Mouse (Mus musculus) layer of hippocampus, adult 2 months (tissue): ENCODE data around the gene Wipi1. TPM values are rescaled to one million over a fixed set of nuclear protein-coding genes. Genes with fewer than 3 reads are reported as not detected.

Source experiments
- DNase-seq, 2 experiments: peaks; one replicate each; pipeline ENCODE4 v3.0.0; 2022; ENCODE audit warnings: low spot score in 2 of 2
- H3K27ac ChIP-seq: fragments of 200-600 bp; 2 replicates; pipeline ENCODE4 v1.8.1; 2022
- H3K4me3 ChIP-seq: fragments of 200-600 bp; 2 replicates; pipeline ENCODE4 v1.8.1; 2022; ENCODE audit warnings: mild to moderate bottlenecking
- CTCF ChIP-seq: fragments of 200-600 bp; conservative IDR thresholded peaks from 2 replicates; pipeline ENCODE4 v1.8.1; 2022; ENCODE audit warnings: antibody characterized with exemption, mild to moderate bottlenecking, moderate library complexity
- total RNA-seq, 2 experiments: library from RNA; stranded (reverse); gene quantifications; 2 replicates each; pipeline ENCODE4 v1.2.3; 2021

Gene Wipi1
- total RNA-seq, 2 experiments from 2014 or later, result 21.6 to 22.2 TPM

DNA sequence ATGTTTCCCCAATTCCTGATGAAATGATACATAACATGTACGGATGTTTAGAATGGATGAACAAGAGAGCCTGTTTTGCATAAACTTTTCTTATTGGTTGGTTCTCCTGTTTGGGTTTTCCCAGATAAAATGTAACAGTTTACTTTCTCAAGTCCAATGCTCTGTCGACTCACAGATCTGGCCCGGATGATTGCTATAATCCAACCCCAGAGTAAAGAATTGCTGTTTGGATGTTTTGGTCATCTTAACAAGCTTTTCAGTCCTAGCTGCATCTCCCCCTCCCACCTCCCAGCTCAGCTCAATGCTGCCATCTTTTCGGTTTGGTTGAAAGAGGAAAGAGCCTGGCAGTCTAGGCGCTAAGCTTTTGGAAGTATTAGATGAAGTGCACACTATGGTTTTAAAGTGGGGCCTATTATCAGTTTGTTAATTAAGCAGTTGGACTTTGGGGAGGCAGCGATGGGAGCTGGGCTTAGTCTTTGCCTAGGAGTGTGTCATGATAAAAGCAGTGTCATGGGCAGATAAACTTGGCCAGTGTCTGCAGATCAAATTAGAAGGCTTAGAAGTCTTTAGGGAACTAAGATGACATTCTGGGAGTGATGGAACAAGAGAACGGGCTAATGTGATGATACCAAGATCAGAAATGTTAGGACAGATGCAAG is 1.2 kb upstream of the Wipi1 start:
- Histone ChIP-seq H3K27ac (no peak overlapping the region), H3K4me3 (no peak overlapping the region)
- TF ChIP-seq CTCF, result no peak
- DNase-seq, result no peak

DNA sequence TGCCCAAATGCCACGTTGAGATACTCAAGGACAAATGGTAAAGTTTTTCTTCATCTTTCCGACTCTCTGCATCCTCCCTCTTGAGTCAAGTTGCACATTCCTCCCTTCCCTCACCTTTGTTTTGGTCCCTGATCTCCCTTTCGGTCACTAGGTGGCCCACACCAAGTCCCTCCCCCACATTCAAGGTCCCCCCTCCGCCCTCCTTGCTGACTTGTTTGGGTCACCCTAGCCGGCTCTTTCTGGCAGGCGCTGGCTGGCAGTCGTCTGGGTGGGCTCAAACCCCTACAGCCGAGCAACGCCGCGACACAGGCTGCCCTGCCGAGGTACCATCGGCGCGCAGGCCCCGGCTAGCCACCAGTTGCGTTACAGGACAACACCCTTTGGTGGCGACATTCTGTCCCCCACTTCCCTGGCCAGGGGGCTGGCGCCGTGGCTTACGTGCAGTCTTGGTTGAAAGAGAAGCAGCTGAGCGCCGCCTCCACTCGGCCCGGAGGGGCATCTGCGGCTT is 918 bp downstream of the Wipi1 start:
- H3K27ac ChIP-seq, result peak overlapping the region; percentile 96
- TF ChIP-seq CTCF, result peak; percentile 30
- DNase-seq, result peak in 1 of 2 experiments; percentile 15
- H3K4me3 ChIP-seq, result peak overlapping the region; percentile 98

DNA sequence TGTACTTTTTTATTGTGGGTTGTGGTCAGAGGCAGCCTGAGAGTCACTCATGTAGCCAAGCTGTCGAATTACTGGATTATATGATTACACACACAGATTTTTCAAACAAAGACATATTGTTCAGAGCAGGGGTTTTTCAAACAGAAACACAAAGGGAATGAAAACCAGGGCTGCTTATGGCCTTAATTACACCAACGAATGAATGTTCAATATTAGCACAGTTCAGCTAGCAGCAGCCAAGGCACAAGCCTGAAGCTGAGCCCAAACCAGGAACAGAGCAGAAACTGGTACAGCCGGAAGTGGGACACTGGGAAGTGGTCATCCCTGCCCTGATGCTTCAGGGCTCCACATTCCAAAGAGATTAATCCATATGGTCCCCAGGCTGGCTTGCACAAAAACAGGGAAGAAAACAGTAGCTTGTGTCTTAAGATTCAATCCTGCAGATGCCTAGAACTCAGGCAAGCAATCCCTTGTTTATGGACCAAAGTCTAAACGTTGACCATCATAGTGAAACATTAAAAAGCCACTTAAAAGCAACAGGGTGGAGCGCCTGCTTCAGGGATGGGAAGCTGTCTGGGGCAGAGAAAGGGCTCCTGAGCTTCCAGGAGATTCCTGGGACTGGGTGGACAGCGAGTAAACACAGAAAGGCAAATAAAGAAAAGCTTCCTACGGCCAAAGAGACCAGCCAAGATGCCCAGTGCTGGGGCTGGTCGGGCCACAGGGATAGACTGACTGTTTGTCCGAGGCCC is 1.5 kb downstream of the Wipi1 start:
- peak overlapping the region; percentile 96 for H3K27ac ChIP-seq
- DNase-seq, result no peak
- no peak for TF ChIP-seq CTCF
- peak overlapping the region; percentile 98 for H3K4me3 ChIP-seq

DNA sequence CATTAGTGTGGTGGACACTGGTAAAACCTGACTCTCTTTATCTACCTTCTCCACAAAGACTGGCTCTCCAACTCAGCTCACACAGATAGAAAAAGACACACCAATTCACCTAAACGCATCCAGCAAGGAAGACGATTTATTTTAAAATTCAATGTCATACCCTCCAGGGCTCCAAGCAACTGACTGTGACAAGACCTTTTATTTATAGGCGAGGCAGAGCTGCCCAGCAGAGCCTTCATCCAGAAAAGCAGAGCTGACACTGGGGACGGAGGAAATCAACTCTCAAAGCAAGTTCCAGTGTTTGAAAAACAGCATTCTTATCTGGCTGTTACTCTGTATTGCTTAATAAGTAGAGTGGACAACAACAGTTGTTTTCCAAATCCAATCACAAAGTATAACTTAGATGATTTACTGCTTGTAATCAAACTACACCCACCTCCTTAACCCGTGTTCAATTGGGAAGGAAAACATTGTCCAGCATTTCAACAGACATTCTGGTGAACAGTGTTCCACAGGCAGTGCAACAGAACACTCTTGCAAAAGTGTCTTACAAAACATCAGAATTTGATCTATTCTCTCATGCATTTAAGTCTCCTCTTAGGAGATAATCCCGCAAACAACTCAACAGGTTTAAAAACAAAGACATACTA is 2.7 kb downstream of the Wipi1 start:
- no peak overlapping the region for H3K4me3 ChIP-seq
- H3K27ac ChIP-seq, result no peak overlapping the region
- DNase-seq, result no peak
- no peak for TF ChIP-seq CTCF

DNA sequence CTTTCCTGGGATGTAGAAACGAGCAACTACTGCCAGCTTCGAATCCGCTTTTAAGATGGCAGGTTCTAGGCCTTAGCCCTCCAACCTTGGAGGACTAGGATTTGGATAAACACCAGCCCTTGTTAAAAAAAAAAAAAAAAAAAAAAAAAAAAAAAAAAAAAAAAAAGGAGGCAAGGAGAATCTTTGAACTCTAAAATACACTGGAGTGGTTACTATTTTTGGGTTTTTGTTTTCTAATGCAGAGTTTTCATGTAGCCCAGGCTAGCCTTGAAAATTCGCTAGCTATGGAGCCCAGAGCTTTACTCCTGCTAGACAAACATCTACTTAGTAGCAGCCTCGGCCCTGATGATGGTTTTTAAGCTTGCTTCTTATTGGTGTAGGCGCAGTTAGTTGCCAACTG is 4.2 kb downstream of the Wipi1 start:
- no peak for DNase-seq
- H3K4me3 ChIP-seq, result no peak overlapping the region
- no peak for TF ChIP-seq CTCF
- H3K27ac ChIP-seq, result no peak overlapping the region

DNA sequence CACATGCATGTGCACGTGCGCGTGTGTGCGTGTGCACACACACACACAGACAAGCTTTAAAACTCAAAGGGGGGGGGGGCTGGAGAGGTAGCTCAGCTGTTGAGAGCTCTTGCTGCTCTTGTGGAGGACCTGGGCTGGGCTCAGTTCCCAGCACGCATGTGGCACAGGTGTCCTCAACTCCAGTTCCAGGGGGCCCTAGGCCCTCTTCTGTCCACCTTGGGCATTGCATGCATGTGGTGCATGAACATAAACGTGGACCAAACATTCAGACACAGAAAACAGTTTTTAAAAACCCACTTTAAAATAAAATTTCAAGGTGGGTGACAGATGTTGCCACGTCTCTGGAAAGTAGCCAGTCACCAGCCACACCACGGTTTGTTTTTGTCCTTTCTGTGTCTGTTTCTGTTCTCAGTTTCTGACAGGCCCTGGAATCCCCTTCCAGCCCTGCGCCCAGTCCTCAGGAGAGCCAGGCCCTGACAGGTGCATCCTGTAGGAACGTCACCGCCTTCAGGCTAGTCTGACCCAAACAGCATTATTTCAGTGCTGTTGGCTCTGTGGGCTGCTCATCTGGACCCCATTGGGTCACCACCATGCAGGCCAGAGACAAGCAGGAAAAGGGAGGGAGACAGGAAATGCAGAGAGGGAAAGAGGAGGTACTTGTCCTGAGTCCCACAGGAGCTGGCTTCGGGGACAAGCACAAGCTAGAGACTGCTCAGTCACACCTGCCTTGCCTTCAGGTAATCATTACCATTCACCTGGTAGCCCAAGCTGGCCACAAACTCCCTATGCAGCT is 12.8 kb downstream of the Wipi1 start:
- Histone ChIP-seq H3K4me3 (no peak overlapping the region), H3K27ac (no peak overlapping the region)
- no peak for DNase-seq
- peak; percentile 55 for TF ChIP-seq CTCF

DNA sequence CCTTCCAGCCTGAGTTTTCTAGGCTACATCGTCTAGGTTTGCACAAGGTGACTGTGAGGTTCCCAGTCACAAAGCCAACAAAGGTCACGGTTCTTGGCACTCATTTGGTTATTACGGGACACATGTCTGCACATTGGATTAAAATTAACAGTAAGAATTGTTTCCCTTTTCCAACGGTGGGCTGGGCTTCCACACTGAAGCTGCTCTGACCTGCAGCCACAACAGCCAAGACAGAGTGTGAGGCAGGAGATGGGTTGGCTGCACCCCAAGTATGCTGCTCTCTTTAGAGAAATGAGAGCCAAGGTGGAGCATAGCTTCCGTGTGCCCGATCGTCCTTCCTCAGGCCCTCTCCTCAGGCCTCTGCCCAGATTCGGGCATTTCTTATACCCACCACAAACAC is 17.0 kb downstream of the Wipi1 start:
- TF ChIP-seq CTCF, result no peak

DNA sequence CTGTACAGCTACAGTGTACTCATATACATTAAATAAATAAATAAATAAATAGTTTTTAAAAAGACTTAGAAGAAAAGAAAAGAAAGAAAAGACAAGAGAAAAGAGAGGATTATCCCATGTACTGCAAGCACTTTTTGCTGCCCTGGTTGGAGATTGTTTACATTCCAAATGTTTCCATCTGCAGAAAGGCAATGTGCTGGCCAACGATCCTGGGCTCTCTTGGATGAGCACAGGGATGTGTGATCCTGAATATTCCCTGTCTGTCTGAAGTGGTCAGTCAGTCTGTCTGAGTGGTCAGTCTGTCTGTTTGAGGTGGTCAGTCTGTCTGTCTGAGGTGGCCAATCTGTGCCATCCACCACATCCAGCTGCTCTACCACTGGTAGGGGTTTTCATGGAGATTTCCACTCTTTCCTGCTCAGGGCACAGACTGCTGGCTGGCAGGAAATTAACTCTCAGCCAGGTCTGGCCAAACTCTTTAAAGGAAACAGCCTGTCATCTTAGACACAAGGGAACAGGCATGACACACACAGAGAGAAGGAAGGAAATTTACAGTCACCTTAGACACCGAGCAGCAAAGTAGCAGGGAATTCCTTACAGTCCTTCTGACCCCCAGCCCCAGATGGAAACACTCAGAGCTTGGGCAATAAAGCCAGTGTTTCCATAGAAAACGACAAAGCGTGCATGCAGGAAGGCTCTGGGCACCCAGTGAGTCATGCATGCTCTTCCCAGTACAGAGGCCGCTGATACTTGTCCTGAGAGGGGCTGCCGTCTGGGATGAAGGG is 18.4 kb downstream of the Wipi1 start:
- DNase-seq, result no peak
- Histone ChIP-seq H3K4me3 (no peak overlapping the region), H3K27ac (no peak overlapping the region)
- no peak for TF ChIP-seq CTCF

More for the DNA sequence above, 17.0 kb downstream of the Wipi1 start:
- no peak for DNase-seq
- no peak overlapping the region for H3K27ac ChIP-seq
- no peak overlapping the region for H3K4me3 ChIP-seq

DNA sequence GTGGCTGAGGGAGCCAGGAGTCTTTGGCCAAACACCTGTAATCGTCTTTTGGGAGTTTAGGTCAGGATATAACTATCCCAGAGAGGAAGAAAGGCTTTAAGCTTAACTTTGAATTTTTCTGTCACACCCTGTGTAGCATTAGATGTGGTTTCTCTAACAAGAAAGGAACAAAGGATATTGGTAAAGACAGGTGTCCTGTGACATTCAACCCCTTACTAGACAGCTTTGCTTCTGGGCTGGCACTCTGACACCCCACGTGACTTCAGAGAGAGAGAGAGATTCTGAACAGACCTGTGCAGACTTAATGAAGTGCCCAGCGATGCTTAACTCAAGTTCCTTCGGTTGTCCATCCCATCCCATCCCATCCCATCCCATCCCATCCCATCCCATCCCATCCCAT is 20.3 kb downstream of the Wipi1 start:
- no peak overlapping the region for H3K4me3 ChIP-seq
- no peak for TF ChIP-seq CTCF
- no peak overlapping the region for H3K27ac ChIP-seq
- DNase-seq, result no peak

DNA sequence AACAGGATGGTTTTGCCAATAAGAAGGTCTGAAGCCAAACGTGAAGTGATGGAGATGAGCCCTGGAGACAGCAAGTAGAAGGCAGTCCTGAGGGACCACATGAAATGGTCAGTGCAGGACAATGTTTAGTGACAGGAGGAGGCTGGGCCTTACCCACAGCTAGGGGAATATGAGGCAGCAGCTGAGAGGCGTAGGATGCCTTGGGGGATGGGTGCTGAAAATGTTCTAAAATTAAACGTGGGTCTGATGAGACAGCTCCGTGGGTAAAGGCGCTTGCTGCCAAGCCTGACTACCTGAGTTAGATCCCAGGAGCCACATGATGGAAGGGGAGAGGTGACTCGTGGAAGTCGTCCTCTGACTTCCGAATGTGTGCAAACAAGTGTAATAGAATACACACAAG is 21.8 kb downstream of the Wipi1 start:
- Histone ChIP-seq H3K4me3 (no peak overlapping the region), H3K27ac (0 out of 2 replicates have a peak overlapping the region, but pooled peaks have one; percentile 32)
- 0 out of 2 replicates have a peak, but pooled peaks have one; percentile 11 for TF ChIP-seq CTCF
- DNase-seq, result peak; percentile 53 to 58

DNA sequence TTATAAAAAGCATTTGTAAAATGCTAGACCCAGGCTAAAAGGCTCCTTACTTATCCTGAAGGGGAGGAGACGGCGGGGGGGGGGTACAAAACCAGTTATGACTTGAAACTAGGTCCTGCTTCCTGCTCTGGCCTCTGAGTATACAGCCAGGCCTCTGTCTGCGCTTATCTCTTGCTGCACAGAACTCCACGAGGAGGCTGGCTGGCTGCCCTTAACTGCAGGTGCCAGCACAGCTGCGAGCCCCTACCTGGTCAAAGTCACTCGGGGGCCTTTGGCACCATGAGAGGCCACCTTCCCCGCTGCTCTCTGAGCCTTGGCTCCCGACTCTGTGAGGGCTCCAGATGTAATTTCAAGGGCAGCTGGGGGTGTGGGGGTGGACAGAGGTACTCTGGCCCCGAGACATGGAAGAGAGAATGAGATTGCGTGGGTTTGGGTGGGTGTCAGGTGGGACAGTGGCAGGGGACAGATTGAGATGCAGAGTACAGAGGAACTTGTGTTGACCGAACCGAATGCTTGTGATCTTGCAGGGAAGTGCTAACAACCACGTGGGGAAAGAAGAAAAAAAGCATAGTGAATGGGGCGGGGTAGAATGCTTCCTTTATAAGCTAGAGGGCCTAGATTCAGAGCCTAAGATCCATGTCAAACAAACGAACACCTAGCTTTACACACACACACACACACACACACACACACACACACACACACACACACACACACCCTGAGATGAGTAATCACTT is 24.0 kb downstream of the Wipi1 start:
- no peak for TF ChIP-seq CTCF
- Histone ChIP-seq H3K4me3 (no peak overlapping the region), H3K27ac (no peak overlapping the region)
- DNase-seq, result no peak
